Mouse (Mus musculus): ENCODE measurements around the gene Eef1akmt1.

The Eef1akmt1 gene

DNA sequence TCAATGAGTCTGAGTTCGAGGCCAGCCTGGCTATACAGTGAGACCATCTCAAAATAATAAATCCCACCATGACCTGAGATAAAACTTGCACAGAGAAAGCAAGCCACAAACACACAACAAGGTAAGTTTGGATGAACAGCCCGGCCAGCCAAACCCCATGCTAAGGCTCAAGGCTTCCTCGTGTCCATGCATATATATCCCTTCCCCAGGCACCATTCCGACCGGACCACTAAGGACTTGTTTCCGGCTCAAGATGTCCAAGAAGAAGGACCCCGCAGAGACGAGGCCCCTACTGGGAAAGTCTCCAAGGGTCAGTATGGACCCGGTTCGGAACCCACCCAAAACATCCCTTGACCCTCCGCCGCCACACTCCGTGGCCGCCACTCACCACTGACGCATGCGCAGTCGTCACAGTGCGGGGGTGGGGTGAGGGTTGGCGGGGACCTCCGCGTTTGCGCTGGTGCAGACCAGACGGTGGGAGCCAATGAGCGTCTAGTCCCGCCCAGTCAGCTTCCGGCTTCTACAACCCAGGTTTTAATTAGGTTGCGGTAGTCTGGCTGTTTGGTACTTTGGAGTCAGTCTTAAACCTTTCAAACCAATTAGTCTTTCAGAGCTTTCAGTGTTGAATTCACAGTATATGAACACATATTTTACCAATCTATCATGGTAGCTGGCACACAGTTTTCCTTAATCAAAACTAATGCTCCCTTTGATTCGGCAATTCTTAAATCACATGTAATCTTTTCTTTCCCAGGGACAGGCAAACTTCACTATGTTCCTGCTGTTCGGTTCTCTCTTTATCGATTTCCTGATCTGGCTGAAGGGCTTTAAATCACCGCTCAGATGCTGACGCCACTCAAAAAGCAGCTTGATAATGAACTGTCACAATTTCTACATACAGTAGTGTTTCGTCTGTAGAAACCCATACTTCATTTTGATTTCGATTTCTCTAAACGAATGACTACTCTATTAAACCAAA is at the start of gene Eef1akmt1:
Gene Eef1akmt1, minus strand, starts transcription at position 458 of the 979 bp plus-strand sequence.
- ChIA-PET CTCF (interaction anchor here in 2 of 4 experiments (0.5 to 1.4 kb wide), 3 partner anchors 23 to 42 kb away, joined by 3 to 4 read pairs (median 3); no protein-coding TSS in a partner anchor), POLR2A (interaction anchor here in 2 of 4 experiments (0.7 to 2.6 kb wide), 19 partner anchors 10 to 195 kb away, joined by 3 to 9 read pairs (median 4); partner anchors contain the start of genes Cryl1 (in 1 of the 2), Ift88 (in 1 of the 2) and Xpo4 (in 1 of the 2))

- ChIA-PET POLR2A (interaction anchor here in 2 of 4 experiments (0.8 to 1.3 kb wide), 7 partner anchors 11 to 205 kb away, joined by 3 to 4 read pairs (median 3); partner anchors contain the start of gene Xpo4 (in 1 of the 2)), CTCF (interaction anchor here in 1 of 4 experiments (1.1 kb wide), 1 partner anchor 88 kb away, joined by 3 read pairs; no protein-coding TSS in a partner anchor)
Measured at GRCm38 (mm10) chr14:57620598-57621236, 49.3 kb upstream of the Eef1akmt1 start.

- ChIA-PET CTCF (no interaction called here), POLR2A (no interaction called here)
Measured at GRCm38 (mm10) chr14:57619487-57619886, 48.1 kb upstream of the Eef1akmt1 start.

- POLR2A ChIA-PET = interaction anchor here in 3 of 4 experiments (0.6 to 1.5 kb wide), 7 partner anchors 10 to 40 kb away, joined by 3 to 4 read pairs (median 3); no protein-coding TSS in a partner anchor
- CTCF ChIA-PET = interaction anchor here in 3 of 4 experiments (0.5 to 0.9 kb wide), 3 partner anchors 12 to 1242 kb away, joined by 4 to 10 read pairs (median 8); partner anchors contain the start of gene Micu2 (in 1 of the 3)
Measured at GRCm38 (mm10) chr14:57617675-57618074, 46.3 kb upstream of the Eef1akmt1 start.

DNA sequence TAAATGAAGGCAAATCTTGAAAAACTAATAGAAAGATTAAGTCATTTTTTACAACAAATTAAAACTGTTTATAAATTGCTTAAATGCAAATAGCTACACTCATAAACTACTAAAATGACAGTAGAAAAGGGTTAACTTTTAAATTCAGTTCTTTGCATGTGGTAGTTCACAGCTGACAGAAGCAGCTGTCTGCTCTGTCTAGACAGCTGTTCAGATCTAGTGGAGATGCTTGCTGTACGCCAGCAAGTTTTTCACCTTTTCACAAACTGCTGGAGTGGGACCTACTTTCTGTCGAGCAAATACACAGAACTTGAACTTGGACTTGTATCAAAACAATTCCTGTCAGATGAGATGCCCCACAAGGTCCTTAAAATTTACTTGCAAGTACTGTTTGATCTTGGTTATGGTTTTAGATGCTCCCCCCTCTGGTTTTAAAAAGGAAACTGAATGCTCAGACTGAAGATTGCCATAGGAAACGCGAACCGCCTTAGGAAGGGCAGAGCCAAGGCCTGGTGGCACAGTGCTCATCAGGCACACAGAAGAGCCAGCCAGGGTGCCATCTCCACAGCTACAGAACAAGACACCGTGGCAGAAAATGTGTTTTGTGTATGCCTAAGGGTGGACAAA is 45.0 kb upstream of the Eef1akmt1 start:
- CTCF ChIA-PET = no interaction called here
- POLR2A ChIA-PET = interaction anchor here in 1 of 4 experiments (1.7 kb wide), 2 partner anchors 10 to 83 kb away, joined by 3 to 5 read pairs; no protein-coding TSS in a partner anchor

- POLR2A ChIA-PET = interaction anchor here in 1 of 4 experiments (1.2 to 1.7 kb wide), 3 partner anchors 10 to 82 kb away, joined by 3 to 5 read pairs (median 3); no protein-coding TSS in a partner anchor
- CTCF ChIA-PET = no interaction called here
Measured at GRCm38 (mm10) chr14:57615828-57616227, 44.4 kb upstream of the Eef1akmt1 start.

GRCm38 (mm10) chr14:57611034-57611433 is 39.6 kb upstream of the Eef1akmt1 start:
- ChIA-PET CTCF (no interaction called here), POLR2A (interaction anchor here in 2 of 4 experiments (1.0 to 1.8 kb wide), 8 partner anchors 11 to 56 kb away, joined by 3 to 6 read pairs (median 4); no protein-coding TSS in a partner anchor)

GRCm38 (mm10) chr14:57609816-57610329 is 38.5 kb upstream of the Eef1akmt1 start:
- CTCF ChIA-PET = no interaction called here
- POLR2A ChIA-PET = interaction anchor here in 2 of 4 experiments (0.6 to 1.9 kb wide), 6 partner anchors 11 to 95 kb away, joined by 3 to 6 read pairs (median 4); no protein-coding TSS in a partner anchor

DNA sequence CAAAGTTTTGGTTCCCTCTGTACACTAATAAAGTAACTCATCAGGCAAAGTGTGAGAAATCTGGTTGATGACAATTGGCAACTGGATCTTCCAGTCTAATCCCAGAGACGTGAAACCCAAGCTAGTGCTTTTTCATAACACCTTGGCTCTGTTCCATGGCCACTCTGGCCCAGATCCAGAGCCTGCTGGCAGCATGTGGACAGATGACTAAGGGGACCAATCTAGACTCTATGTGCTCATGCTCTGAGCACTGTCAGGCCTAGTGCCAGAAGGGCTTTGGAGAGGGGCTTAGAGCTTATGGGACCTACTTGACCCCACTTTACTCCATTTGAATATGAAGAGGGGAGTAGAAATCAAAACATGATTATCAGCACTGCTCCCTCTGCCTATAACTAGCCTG is 36.1 kb upstream of the Eef1akmt1 start:
- CTCF ChIA-PET = interaction anchor here in 2 of 4 experiments (0.6 to 1.4 kb wide), 2 partner anchors 23 to 28 kb away, joined by 3 to 11 read pairs; no protein-coding TSS in a partner anchor
- POLR2A ChIA-PET = interaction anchor here in 2 of 4 experiments (0.6 to 2.0 kb wide), 6 partner anchors 10 to 199 kb away, joined by 3 to 9 read pairs (median 4); no protein-coding TSS in a partner anchor

DNA sequence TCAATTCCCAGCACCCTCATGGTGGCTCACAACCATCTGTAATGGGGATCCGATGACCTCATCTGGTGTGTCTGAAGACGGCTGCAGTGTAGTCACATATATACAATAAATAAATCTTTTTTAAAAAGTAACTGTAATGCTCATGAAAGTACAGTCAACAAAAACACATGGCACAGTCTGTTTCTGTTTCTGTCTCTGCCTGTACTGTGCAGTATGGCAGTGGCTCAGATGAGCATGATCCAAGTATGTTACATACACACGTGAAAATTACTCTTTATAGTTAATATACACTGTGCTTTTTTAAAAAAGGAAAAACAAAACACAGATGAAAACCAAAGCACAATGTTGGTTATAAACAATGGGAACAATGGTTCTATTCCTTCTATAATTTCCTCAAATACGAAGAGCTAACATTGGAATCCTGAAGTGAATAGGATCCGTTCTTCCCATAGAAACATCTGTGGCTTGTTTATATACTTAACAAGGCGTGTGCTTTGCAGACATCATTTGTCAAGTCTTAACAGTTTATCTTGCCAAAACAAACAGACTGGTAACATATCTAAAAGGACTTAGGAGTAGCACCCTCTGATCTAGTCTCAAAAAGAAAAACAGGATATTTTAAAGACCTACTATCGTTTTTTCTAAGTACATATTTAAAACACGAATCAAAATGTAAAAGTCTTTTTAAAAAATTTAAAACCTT is 35.4 kb upstream of the Eef1akmt1 start:
- ChIA-PET CTCF (interaction anchor here in 3 of 4 experiments (0.6 to 1.4 kb wide), 3 partner anchors 22 to 1071 kb away, joined by 3 to 11 read pairs (median 3); no protein-coding TSS in a partner anchor), POLR2A (interaction anchor here in 2 of 4 experiments (0.6 to 2.0 kb wide), 6 partner anchors 11 to 215 kb away, joined by 3 to 9 read pairs (median 4); no protein-coding TSS in a partner anchor)

- ChIA-PET POLR2A (interaction anchor here in 1 of 4 experiments (1.5 to 1.6 kb wide), 2 partner anchors 10 kb away, joined by 5 to 10 read pairs; no protein-coding TSS in a partner anchor), CTCF (no interaction called here)
Measured at GRCm38 (mm10) chr14:57593279-57593678, 21.9 kb upstream of the Eef1akmt1 start.

DNA sequence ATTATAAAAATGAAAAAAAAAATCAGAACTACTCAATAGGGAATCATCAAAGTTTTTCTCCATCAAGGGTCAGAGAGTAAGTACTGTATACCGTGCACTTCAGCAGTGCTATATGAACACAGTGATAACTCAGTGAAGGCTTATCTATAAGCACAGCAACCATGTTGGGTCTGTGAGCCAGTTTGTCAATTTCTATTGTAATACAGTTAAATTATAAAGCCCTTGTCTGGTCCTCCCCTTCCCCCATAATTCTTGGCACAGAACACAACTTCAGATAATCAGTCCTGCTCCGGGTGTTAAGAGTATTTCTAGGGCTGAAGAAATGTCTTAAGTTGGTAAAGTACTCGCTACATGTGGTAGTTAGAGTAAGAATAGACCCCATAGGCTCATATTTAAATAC is 20.4 kb upstream of the Eef1akmt1 start:
- POLR2A ChIA-PET = interaction anchor here in 1 of 4 experiments (0.7 kb wide), 1 partner anchor 49 kb away, joined by 3 read pairs; no protein-coding TSS in a partner anchor
- CTCF ChIA-PET = no interaction called here

DNA sequence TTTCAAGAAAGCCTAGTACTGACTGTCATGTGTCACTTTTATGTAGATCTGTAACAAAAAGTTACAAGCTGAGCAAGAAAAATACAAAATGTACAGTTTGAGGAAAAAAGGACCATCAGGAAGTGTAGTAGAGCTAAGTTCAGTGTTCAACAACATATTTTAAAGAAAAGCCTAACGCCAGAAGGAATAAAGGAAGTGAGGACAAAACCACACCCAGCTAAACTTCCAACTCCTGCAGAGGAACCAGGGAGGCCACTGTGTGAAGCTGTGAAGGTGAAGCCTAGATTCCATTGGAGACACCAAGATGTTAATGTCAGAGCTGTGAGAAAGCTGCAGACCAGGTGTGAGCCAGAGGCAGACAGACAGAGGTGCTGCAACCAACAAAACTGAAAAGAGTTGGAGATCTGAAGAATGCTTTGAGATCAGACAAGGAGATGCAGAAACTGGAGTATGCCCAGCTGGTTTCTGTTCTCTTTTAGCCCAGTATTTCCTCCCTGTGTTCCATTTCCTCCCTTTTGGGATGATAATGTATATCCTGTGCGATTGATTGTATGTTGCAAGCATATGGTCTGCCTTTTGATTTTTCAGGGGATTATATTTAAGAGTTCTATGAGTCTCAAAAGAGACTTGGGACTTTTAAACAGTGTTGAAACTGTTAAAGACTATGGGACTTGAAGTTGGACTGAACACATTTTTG is 5.1 kb upstream of the Eef1akmt1 start:
- CTCF ChIA-PET = interaction anchor here in 1 of 4 experiments (0.5 kb wide), 1 partner anchor 82 kb away, joined by 3 read pairs; no protein-coding TSS in a partner anchor

GRCm38 (mm10) chr14:57574792-57575587 is 3.6 kb upstream of the Eef1akmt1 start:
- CTCF ChIA-PET = no interaction called here
- POLR2A ChIA-PET = interaction anchor here in 1 of 4 experiments (1.0 kb wide), 1 partner anchor 37 kb away, joined by 3 read pairs; no protein-coding TSS in a partner anchor

More for the DNA sequence above, 5.1 kb upstream of the Eef1akmt1 start:
- POLR2A ChIA-PET = interaction anchor here in 2 of 4 experiments (0.7 to 1.7 kb wide), 4 partner anchors 8 to 46 kb away, joined by 3 to 4 read pairs (median 4); no protein-coding TSS in a partner anchor

GRCm38 (mm10) chr14:57565626-57566025 is 5.8 kb downstream of the Eef1akmt1 start:
- POLR2A ChIA-PET = interaction anchor here in 3 of 4 experiments (0.7 to 1.3 kb wide), 4 partner anchors 13 to 179 kb away, joined by 3 to 4 read pairs (median 3); no protein-coding TSS in a partner anchor
- CTCF ChIA-PET = no interaction called here
